Mouse (Mus musculus): ENCODE results near the gene 1520401A03Rik.
A peak's percentile ranks its signal among the peaks of the same experiment; 100 is the strongest.

1520401A03Rik gene

GRCm38 (mm10) chr17:23700079-23700478, 22.5 kb downstream of the 1520401A03Rik start:
- DNase-seq (ENCODE audit: low spot score in 2 of 2): peak; percentile 87 to 92

- peak in 1 of 2 experiments; percentile 21 for DNase-seq (ENCODE audit: low spot score in 2 of 2)
Observed at GRCm38 (mm10) chr17:23699131-23700077, 23.2 kb downstream of the 1520401A03Rik start.

GRCm38 (mm10) chr17:23695801-23696200, 26.8 kb downstream of the 1520401A03Rik start:
- DNase-seq (ENCODE audit: low spot score in 2 of 2): no peak

GRCm38 (mm10) chr17:23694491-23694890, 28.1 kb downstream of the 1520401A03Rik start:
- no peak for DNase-seq (ENCODE audit: low spot score in 2 of 2)

- no peak for DNase-seq (ENCODE audit: low spot score in 2 of 2)
Observed at GRCm38 (mm10) chr17:23683856-23684672, 38.5 kb downstream of the 1520401A03Rik start, which contains the start of gene Cldn9. Gene Cldn9 (minus strand): TSS chr17:23684026.

- DNase-seq (ENCODE audit: low spot score in 2 of 2): no peak
Observed at GRCm38 (mm10) chr17:23683226-23683625, 39.4 kb downstream of the 1520401A03Rik start.

GRCm38 (mm10) chr17:23682530-23682929, 40.1 kb downstream of the 1520401A03Rik start:
- no peak for DNase-seq (ENCODE audit: low spot score in 2 of 2)

GRCm38 (mm10) chr17:23682092-23682491, 40.5 kb downstream of the 1520401A03Rik start:
- DNase-seq (ENCODE audit: low spot score in 2 of 2): no peak

- no peak for DNase-seq (ENCODE audit: low spot score in 2 of 2)
Observed at GRCm38 (mm10) chr17:23681086-23681485, 41.5 kb downstream of the 1520401A03Rik start.

GRCm38 (mm10) chr17:23680336-23680735, 42.2 kb downstream of the 1520401A03Rik start:
- DNase-seq (ENCODE audit: low spot score in 2 of 2): no peak

- DNase-seq (ENCODE audit: low spot score in 2 of 2): no peak
Observed at GRCm38 (mm10) chr17:23679127-23679835, 43.3 kb downstream of the 1520401A03Rik start, which contains the start of gene Cldn6. Gene Cldn6 (plus strand): TSS chr17:23679249.

- peak; percentile 70 to 71 for DNase-seq (ENCODE audit: low spot score in 2 of 2)
Observed at GRCm38 (mm10) chr17:23677236-23677679, 45.3 kb downstream of the 1520401A03Rik start, which contains the start of gene Tnfrsf12a. Gene Tnfrsf12a (minus strand): TSS chr17:23677468.

GRCm38 (mm10) chr17:23676473-23677031, 46.0 kb downstream of the 1520401A03Rik start:
- no peak for DNase-seq (ENCODE audit: low spot score in 2 of 2)

GRCm38 (mm10) chr17:23675564-23676281, 46.9 kb downstream of the 1520401A03Rik start:
- peak; percentile 21 to 26 for DNase-seq (ENCODE audit: low spot score in 2 of 2)

GRCm38 (mm10) chr17:23675127-23675526, 47.5 kb downstream of the 1520401A03Rik start:
- peak; percentile 26 to 28 for DNase-seq (ENCODE audit: low spot score in 2 of 2)

- DNase-seq (ENCODE audit: low spot score in 2 of 2): peak in 1 of 2 experiments; percentile 22
Observed at GRCm38 (mm10) chr17:23674271-23674952, 48.2 kb downstream of the 1520401A03Rik start.

- DNase-seq (ENCODE audit: low spot score in 2 of 2): peak; percentile 96 to 97
Observed at GRCm38 (mm10) chr17:23673424-23674073, 49.0 kb downstream of the 1520401A03Rik start, which contains the start of the genes Hcfc1r1 and Thoc6. Gene Hcfc1r1 (plus strand): TSS chr17:23673596. Gene Thoc6 (minus strand): TSS chr17:23673882.

GRCm38 (mm10) chr17:23672761-23673160, 49.8 kb downstream of the 1520401A03Rik start:
- no peak for DNase-seq (ENCODE audit: low spot score in 2 of 2)

- no peak for DNase-seq (ENCODE audit: low spot score in 2 of 2)
Observed at GRCm38 (mm10) chr17:23671519-23671918, 51.1 kb downstream of the 1520401A03Rik start.
